In the genomic region with DNA sequence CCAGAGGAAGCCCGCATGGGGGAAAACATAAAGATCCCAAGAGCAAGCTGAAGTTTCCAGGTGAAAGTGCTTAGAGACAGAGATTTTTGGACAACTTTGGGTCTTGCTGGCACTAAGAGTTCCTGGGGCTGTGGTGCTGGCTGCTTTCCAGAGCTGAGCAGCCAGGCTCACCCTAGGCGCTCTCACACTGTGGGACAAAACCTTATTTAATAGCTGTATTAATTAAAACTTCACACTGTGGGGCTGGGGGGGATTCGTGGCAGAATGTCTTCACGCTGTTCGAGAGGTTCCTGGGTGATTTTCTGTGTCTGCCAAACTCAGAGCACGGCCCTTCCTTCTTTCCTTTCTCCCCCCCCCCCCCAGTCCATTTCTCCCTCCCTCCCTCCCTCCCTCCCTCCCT, we compare ENCODE assay signal across 27 mouse cellular contexts. TPM values are rescaled to one million over a fixed set of nuclear protein-coding genes. Genes with fewer than 3 reads are reported as not detected.
DNase-seq lines count a peak whose midpoint lies in the region; ATAC-seq and TF ChIP-seq lines count a peak whose summit lies in the region.
"Had no signal": no experiment of that assay in that cellular context is flagged by ENCODE, and none has a peak within 500 bp of the region (broad histone marks: within the 10 kb centered on the region; RNA-seq: fewer than 3 reads in every experiment).

No protein-coding gene starts in this region.

- no peak for TF ChIP-seq POLR2A in brain, embryonic 14.5 days (IDR thresholded peaks at IDR 0.05; ENCODE audit: borderline replicate concordance, extremely low read depth, insufficient read depth, insufficient read length, poor library complexity, severe bottlenecking)

- ATAC-seq in forebrain, embryonic 11.5 days (replicated peaks; ENCODE audit: low FRiP score): no peak
- ATAC-seq in forebrain, postnatal 0 days: no peak
- ATAC-seq in forebrain, embryonic 15.5 days (replicated peaks): peak; percentile 71
- ATAC-seq: hindbrain, embryonic 16.5 days; inflammation-experienced regulatory T-cells, adult 6 months; intestine, postnatal 0 days; Patski had no signal

- H3K27me3 ChIP-seq in forebrain, embryonic 11.5 days (ENCODE audit: control insufficient read depth, insufficient read depth, low read length): no peaks in the 10 kb centered on the region
- no peaks in the 10 kb centered on the region; the same call in 1 of the 2 replicates for H3K27me3 ChIP-seq in forebrain, postnatal 0 days (ENCODE audit: insufficient read depth, low read length)
- no peaks in the 10 kb centered on the region for H3K27me3 ChIP-seq in forebrain, embryonic 15.5 days
- H3K27me3 ChIP-seq: embryonic facial prominence, embryonic 13.5 days; hindbrain, embryonic 12.5 days; Patski had no signal

- H3K9ac ChIP-seq in forebrain, embryonic 11.5 days (ENCODE audit: low read length): no peak overlapping the region
- H3K9ac ChIP-seq in forebrain, postnatal 0 days: no peak overlapping the region
- H3K9ac ChIP-seq in forebrain, embryonic 15.5 days (replicated peaks): no peak overlapping the region
- H3K9ac ChIP-seq: embryonic facial prominence, embryonic 13.5 days; hindbrain, embryonic 12.5 days had no signal

- intact Hi-C loops in left cerebral cortex, postnatal 4 days (cut with DNase I): no loop called here
- intact Hi-C loops in left cerebral cortex, postnatal 14 days (cut with DNase I): no loop called here

- no peaks in the 10 kb centered on the region for H3K9me3 ChIP-seq in forebrain, embryonic 11.5 days (ENCODE audit: control insufficient read depth, low read length)
- no peaks in the 10 kb centered on the region for H3K9me3 ChIP-seq in forebrain, postnatal 0 days (ENCODE audit: low read length)
- H3K9me3 ChIP-seq in forebrain, embryonic 15.5 days: no peaks in the 10 kb centered on the region
- H3K9me3 ChIP-seq: embryonic facial prominence, embryonic 10.5 days; embryonic facial prominence, embryonic 13.5 days had no signal

- WGBS in forebrain, embryonic 11.5 days: 54% methylated on average over 6 of the region's 6 CpGs
- WGBS in forebrain, postnatal 0 days: 19% methylated on average over 6 of the region's 6 CpGs
- 19% methylated on average over 6 of the region's 6 CpGs for WGBS in forebrain, embryonic 15.5 days

- TF ChIP-seq CTCF in forebrain, postnatal 0 days (IDR thresholded peaks at IDR 0.05; ENCODE audit: low read depth): no peak
- TF ChIP-seq CTCF in brain, embryonic 14.5 days (IDR thresholded peaks at IDR 0.05; ENCODE audit: borderline replicate concordance, extremely low read depth, insufficient read depth, insufficient read length): no peak
- TF ChIP-seq CTCF in layer of hippocampus, adult 2 months (conservative IDR thresholded peaks at IDR 0.05): no peak

- H3K36me3 ChIP-seq in forebrain, embryonic 11.5 days (ENCODE audit: control insufficient read depth, insufficient read depth, low read length): no peaks in the 10 kb centered on the region
- no peaks in the 10 kb centered on the region for H3K36me3 ChIP-seq in forebrain, postnatal 0 days (ENCODE audit: insufficient read depth)
- H3K36me3 ChIP-seq in forebrain, embryonic 15.5 days: no peaks in the 10 kb centered on the region
- H3K36me3 ChIP-seq: embryonic facial prominence, embryonic 10.5 days; embryonic facial prominence, embryonic 13.5 days; G1E; hindbrain, embryonic 12.5 days had no signal

- DNase-seq in forebrain, embryonic 11.5 days (ENCODE audit: low spot score): peak; percentile 43
- no peak for DNase-seq in forebrain, postnatal 0 days
- DNase-seq in left cerebral cortex, postnatal 4 days: peak; percentile 36
- no peak for DNase-seq in left cerebral cortex, postnatal 14 days (ENCODE audit: low spot score in 2 of 2)
- DNase-seq in brain, embryonic 14.5 days (ENCODE audit: low read depth): peak; percentile 74
- no peak for DNase-seq in layer of hippocampus, adult 2 months (ENCODE audit: low spot score in 2 of 2)
- DNase-seq in kidney, adult 18-20 months: no peak
- DNase-seq: adrenal gland, postnatal 10 days; cerebellum, adult 11-12 months; cerebellum, adult 8-10 months; cerebellum, postnatal 36 days; embryo, embryonic 11 days; gastrocnemius, adult 2 months; gastrocnemius, postnatal 14 days; heart, adult 11 months had no signal

- no peak overlapping the region for H3K4me3 ChIP-seq in forebrain, embryonic 11.5 days (ENCODE audit: low read depth, low read length)
- no peak overlapping the region for H3K4me3 ChIP-seq in forebrain, postnatal 0 days (ENCODE audit: low read depth, low read length)
- H3K4me3 ChIP-seq in forebrain, embryonic 15.5 days: no peak overlapping the region
- no peak overlapping the region for H3K4me3 ChIP-seq in layer of hippocampus, adult 2 months
- H3K4me3 ChIP-seq: embryonic facial prominence, embryonic 10.5 days; embryonic facial prominence, embryonic 13.5 days; erythroblast, embryonic 14.5 days; gastrocnemius, adult 2 months; hindbrain, embryonic 12.5 days had no signal

- no peak overlapping the region for H3K4me2 ChIP-seq in forebrain, embryonic 11.5 days (ENCODE audit: low read depth, low read length, severe bottlenecking)
- H3K4me2 ChIP-seq in forebrain, postnatal 0 days (ENCODE audit: low read depth): no peak overlapping the region
- no peak overlapping the region for H3K4me2 ChIP-seq in forebrain, embryonic 15.5 days (replicated peaks)
- H3K4me2 ChIP-seq: embryonic facial prominence, embryonic 13.5 days; heart, embryonic 11.5 days; hindbrain, embryonic 12.5 days had no signal

- no peaks in the 10 kb centered on the region for H3K4me1 ChIP-seq in forebrain, embryonic 11.5 days (replicated peaks; ENCODE audit: control insufficient read depth, insufficient read depth, low read length)
- H3K4me1 ChIP-seq in forebrain, postnatal 0 days (ENCODE audit: insufficient read depth): no peaks in the 10 kb centered on the region
- peaks cover 4% of the 10 kb centered on the region; the same call in 1 of the 2 replicates for H3K4me1 ChIP-seq in forebrain, embryonic 15.5 days
- H3K4me1 ChIP-seq: embryonic facial prominence, embryonic 10.5 days; hindbrain, embryonic 12.5 days had no signal

- H3K27ac ChIP-seq in forebrain, embryonic 11.5 days (ENCODE audit: low read depth, low read length): no peak overlapping the region
- no peak overlapping the region for H3K27ac ChIP-seq in forebrain, postnatal 0 days (ENCODE audit: low read depth, low read length)
- no peak overlapping the region for H3K27ac ChIP-seq in forebrain, embryonic 15.5 days (replicated peaks)
- H3K27ac ChIP-seq in layer of hippocampus, adult 2 months: no peak overlapping the region
- H3K27ac ChIP-seq: embryonic facial prominence, embryonic 10.5 days; embryonic facial prominence, embryonic 13.5 days; gastrocnemius, adult 2 months; hindbrain, embryonic 12.5 days had no signal

RNA-seq across cellular contexts. Expression of a gene that starts 24.8 kb away (rescaled TPM):
- polyA plus RNA-seq in forebrain, embryonic 11.5 days (2014; fragmentation: Nextera tagmentation; extraction: Ambion mirVana): 3.3 and 4.0 TPM in 2 replicates
- 16.7 and 20.9 TPM in 2 replicates for total RNA-seq in forebrain, postnatal 0 days (2014; rRNA removed)
- 4.3 and 5.0 TPM in 2 replicates for polyA plus RNA-seq in forebrain, postnatal 0 days (2015; fragmentation: Nextera tagmentation; extraction: Ambion mirVana)
- 10 to 100 TPM; 37.8 to 41.9 TPM for total RNA-seq in left cerebral cortex, postnatal 4 days (2021)
- 10 to 100 TPM; 24.7 to 25.5 TPM for total RNA-seq in left cerebral cortex, postnatal 14 days (2021)
- 9.3 and 19.3 TPM in 2 replicates for polyA plus RNA-seq in brain, embryonic 14.5 days (2012; rRNA removed)
- polyA plus RNA-seq in forebrain, embryonic 15.5 days (2015; fragmentation: Nextera tagmentation; extraction: Ambion mirVana): 4.8 and 5.8 TPM in 2 replicates
- total RNA-seq in layer of hippocampus, adult 2 months (2021): 10 to 100 TPM; 18.9 to 19.9 TPM
- total RNA-seq: CH12.LX had no signal
- polyA plus RNA-seq: G1E had no signal

Comparison
In these comparisons a context has a peak if more than half of its experiments do, and no peak if none do; other contexts are left out.
1. DNase-seq: peak in forebrain, embryonic 11.5 days (single experiment), left cerebral cortex, postnatal 4 days (single experiment) and brain, embryonic 14.5 days (single experiment); none in forebrain, postnatal 0 days (single experiment), left cerebral cortex, postnatal 14 days (0 of 2), layer of hippocampus, adult 2 months (0 of 2) and kidney, adult 18-20 months (single experiment).